Mouse (Mus musculus) fat pad, adult 2 months (tissue): Measurements from ENCODE around the gene Tead4.

ENCODE experiments used
- DNase-seq: peaks from one replicate; pipeline ENCODE4 v3.0.0-alpha.2; 2011; ENCODE audit warnings: low read depth, low spot score; ENCODE audit errors: extremely low read depth

Tead4 gene

GRCm38 (mm10) chr6:128295876-128296749 lies 4.5 kb downstream of the Tead4 start:
- DNase-seq: peak; percentile 95

- peak; percentile 59 for DNase-seq
These were observed 9.3 kb downstream of the Tead4 start for GRCm38 (mm10) chr6:128291284-128291683.

DNA sequence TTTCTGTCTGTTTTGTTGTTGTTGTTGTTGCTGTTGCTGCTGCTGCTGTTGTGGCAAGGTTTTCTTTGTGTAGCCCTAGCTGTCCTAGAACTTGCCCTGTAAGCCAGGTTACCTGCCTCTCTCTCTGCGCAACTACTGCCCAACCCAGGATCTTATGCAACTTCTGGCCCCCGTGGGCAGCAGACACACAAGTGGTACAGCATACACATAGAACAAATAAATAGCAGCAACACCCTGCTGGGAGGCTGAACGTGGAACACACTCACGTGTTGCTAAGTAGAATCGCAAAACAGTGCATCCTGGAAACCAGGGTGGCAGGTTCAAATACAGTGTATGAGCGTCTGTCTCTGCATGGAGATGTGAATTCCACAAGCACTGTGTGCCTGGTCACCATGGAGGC lies 11.9 kb downstream of the Tead4 start:
- no peak for DNase-seq

DNA sequence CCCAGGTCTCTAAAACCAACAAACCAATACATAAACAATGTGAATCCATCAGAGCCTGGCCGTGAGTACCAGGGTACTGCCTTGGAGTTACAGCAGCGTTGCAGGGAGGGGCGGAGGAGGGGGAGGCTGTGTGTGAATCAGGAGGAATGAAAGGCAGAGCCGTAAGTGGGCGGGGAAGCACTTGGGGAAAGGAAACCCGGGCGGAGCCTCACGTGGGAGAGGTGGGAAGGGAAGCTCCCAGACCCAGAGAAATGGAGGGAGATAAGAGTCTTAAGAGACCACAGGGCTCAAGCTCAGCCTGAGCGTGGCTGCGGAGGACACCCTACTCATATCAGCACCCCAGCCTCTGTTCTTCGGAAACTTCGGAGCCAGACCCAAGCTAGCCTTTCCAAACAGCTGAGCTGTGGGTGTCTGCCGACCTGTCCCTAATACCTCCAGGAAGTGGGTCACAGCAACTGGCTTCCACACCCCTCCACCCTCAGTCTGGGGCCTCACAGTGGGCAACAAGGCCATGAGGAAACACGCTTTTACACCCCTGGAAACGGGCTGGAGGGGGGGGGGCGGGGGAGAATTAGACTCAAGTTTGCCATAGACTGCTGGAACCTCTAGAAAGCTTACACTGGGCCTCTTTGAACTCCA lies 14.7 kb downstream of the Tead4 start:
- no peak for DNase-seq

- peak; percentile 69 for DNase-seq
These were observed 18.5 kb downstream of the Tead4 start for GRCm38 (mm10) chr6:128282126-128282525.

- no peak for DNase-seq
These were observed 20.0 kb downstream of the Tead4 start for GRCm38 (mm10) chr6:128280472-128281145.

DNA sequence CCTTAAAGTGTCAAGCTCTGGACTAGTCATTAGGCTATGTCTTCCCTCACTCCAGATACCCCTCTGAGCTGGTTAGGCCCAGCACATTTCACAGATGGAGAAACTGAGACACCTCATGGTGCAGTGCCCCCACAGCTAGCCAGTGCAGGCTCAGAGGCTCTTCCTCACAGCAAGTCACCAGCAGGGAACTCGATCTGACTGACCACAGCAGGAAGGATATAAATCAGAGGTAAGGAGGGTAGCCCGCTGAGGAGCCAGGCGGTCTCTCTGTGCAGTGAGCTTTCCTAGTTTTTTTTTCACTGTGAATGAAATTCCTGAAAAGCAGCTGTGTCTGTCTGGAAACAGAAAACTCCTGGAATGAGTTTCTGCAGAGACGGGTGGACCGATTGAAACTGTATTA lies 21.0 kb downstream of the Tead4 start:
- DNase-seq: no peak

- DNase-seq: no peak
These were observed 21.5 kb downstream of the Tead4 start for GRCm38 (mm10) chr6:128279099-128279498.

- DNase-seq: no peak
These were observed 23.2 kb downstream of the Tead4 start for GRCm38 (mm10) chr6:128277132-128278085.

GRCm38 (mm10) chr6:128276349-128276748 lies 24.3 kb downstream of the Tead4 start:
- DNase-seq: no peak

GRCm38 (mm10) chr6:128275506-128276064 lies 25.0 kb downstream of the Tead4 start:
- DNase-seq: no peak

DNA sequence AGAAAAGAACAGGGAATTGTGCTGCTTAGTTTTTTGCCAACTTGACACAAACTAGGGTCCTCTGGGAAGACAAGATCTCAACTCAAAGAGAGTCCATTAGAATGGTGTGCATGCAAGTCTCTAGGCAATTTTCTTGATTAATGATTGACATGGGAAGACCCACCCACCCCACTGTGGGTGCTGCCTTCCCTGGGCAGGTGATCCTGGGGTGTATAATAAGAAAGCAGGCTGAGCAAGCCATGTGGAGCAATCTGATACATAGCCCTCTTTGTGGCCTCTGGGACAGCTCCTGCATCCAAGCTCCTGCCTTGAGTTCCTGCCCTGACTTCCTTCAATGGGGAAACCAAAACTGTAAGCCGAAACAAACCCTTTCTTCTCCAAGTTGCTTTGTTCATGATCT lies 27.1 kb downstream of the Tead4 start:
- DNase-seq: no peak

DNA sequence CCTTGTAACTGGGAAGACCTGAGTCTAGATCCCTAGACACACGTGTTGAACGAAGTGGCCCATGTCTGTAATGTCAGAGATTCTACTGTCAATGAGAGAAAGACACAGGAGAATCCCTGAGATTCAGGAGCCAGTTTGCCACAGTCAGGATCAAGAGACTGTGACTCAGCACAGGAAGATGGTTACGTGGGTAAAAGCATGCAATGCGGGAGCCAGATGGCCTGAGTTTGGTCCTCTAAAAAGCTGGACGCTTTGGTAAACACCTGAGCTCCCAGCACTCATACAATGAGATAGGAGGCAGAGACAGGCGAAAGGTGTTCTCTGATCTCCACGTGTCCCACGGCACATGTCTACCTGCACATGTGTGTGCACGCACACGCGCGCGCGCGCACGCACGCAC lies 27.9 kb downstream of the Tead4 start:
- no peak for DNase-seq

DNA sequence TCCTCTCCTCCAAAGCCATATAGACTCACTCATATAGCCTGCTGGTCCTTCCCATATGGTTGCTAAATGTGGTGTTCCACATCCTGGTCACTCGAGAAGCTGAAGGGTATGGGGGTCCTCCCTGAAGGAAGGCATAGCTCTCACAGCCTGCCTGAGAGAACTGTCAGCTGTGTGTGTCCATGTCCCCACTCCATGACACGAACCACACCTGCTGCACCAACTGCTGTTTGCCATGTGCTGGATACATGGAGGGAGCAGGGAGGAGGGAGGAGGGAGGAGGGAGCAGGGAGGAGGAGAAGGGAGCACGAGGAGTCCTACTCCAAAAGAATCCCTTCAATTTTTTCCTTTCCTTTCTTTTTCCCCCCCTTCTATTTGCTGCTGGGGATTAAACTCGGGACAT lies 30.8 kb downstream of the Tead4 start:
- DNase-seq: no peak

- no peak for DNase-seq
These were observed 35.6 kb downstream of the Tead4 start for GRCm38 (mm10) chr6:128264870-128265526.

- no peak for DNase-seq
These were observed 39.1 kb downstream of the Tead4 start for GRCm38 (mm10) chr6:128261486-128261885.

DNA sequence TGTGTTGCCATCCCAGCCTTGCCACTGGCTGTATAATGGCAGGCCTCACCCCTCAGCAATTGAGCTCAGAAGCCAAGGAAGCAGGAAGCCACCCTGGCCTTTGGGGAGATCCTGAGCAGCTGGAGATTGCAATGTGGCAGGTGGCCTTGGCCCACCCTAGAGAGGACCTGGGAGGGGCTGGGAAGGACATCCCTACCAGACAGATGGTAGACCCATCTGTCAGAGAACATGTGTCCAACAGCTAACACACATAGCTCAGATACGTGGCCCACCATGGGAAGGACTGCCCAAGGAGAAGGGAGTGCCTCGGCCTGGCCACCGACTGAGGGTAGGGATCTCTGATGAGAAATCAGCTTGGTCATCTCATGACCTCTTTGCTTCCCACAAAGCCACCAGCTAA lies 41.4 kb downstream of the Tead4 start:
- DNase-seq: no peak

DNA sequence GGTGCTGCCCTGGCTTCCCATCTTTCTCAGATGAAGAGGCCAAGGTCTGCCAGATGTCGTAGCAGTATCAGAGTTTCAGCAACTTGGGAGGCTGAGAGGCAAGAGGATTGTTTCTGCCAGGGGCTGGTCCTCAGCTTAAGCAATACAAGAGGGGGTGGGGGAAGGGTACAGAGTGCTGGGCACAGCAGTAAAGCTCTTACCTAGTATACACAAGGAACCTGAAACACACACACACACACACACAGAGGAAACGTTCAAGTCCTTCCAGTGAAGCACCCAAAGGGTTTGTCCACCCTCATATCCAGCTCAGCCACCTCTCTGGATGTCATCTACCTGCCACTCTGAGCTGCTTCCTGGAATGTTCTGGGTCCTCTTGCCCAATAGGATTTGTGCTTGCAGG lies 44.7 kb downstream of the Tead4 start:
- no peak for DNase-seq

GRCm38 (mm10) chr6:128255292-128255691 lies 45.3 kb downstream of the Tead4 start:
- DNase-seq: no peak

DNA sequence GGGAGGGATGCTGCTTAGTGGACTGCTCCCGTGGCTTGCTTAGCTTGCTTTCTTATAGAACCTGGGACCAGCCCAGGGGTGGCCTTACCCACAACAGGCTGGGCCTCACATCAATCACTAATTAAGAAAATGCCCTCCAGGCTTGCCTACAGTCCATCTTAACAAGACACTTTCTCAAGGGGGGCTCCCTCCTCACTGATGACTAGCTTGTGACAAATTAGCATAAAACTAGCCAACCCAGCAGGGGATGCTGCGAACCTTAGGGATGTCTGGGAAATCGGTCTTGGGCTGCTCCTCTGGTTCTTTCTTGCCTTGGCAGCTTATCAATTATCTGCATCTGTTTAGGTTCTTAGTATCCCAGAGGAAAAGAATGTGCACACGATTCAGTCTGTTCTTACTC lies 46.1 kb downstream of the Tead4 start:
- DNase-seq: no peak
